Mouse (Mus musculus): ENCODE data around the gene Fam169a. TPM values are rescaled to one million over a fixed set of nuclear protein-coding genes. Genes with fewer than 3 reads are reported as not detected.

Gene Fam169a
- polyA plus RNA-seq, 1 experiment: 20.1 TPM

GRCm38 (mm10) chr13:97175520-97176264, 108.6 kb downstream of the Fam169a start:
- 0 out of 2 replicates have a peak overlapping the region, but pooled peaks have one; percentile 24 for H3K27ac ChIP-seq (ENCODE audit: insufficient read depth, low read length)
- TF ChIP-seq CTCF (IDR thresholded peaks at IDR 0.05; ENCODE audit: extremely low read depth, insufficient read depth, low read length): no peak
- TF ChIP-seq POLR2A (IDR thresholded peaks at IDR 0.05; ENCODE audit: extremely low read depth, insufficient read depth, low read length): no peak
- H3K4me3 ChIP-seq (ENCODE audit: insufficient read depth, low read length): no peak overlapping the region
- H3K4me1 ChIP-seq (ENCODE audit: control insufficient read depth, insufficient read depth, low read length): no peaks in the 10 kb centered on the region; the same call in 1 of the 2 replicates

- H3K4me3 ChIP-seq (ENCODE audit: insufficient read depth, low read length): no peak overlapping the region
- TF ChIP-seq CTCF (IDR thresholded peaks at IDR 0.05; ENCODE audit: extremely low read depth, insufficient read depth, low read length): no peak
- TF ChIP-seq POLR2A (IDR thresholded peaks at IDR 0.05; ENCODE audit: extremely low read depth, insufficient read depth, low read length): no peak
- H3K27ac ChIP-seq (ENCODE audit: insufficient read depth, low read length): peak overlapping the region; percentile 59; the same call in 1 of the 2 replicates
- H3K4me1 ChIP-seq (ENCODE audit: control insufficient read depth, insufficient read depth, low read length): no peaks in the 10 kb centered on the region; the same call in 1 of the 2 replicates
Measured at GRCm38 (mm10) chr13:97176731-97177130, 109.6 kb downstream of the Fam169a start.

DNA sequence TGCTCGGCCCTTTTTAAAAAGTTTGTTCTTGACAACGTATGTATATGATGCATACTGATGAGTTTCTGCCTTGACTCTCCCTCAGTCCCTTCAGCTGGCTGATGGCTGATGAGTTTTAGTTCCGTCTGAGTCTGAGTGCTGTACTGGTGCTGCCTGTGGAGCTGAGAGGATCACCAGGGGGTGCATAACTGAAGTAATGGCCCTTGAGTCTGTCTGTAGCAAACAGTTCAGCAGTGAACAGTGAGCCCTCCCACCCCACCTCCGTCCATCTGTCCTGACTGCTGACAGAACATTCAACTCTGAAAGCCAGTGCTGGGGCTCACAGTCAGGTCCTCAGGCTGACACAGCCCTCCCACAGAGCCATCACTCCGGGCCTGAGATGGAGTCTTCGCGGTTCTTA, 111.9 kb downstream of the Fam169a start:
- H3K4me3 ChIP-seq (ENCODE audit: insufficient read depth, low read length): no peak overlapping the region
- TF ChIP-seq CTCF (IDR thresholded peaks at IDR 0.05; ENCODE audit: extremely low read depth, insufficient read depth, low read length) (no peak), POLR2A (IDR thresholded peaks at IDR 0.05; ENCODE audit: extremely low read depth, insufficient read depth, low read length) (no peak)
- H3K27ac ChIP-seq (ENCODE audit: insufficient read depth, low read length): no peak overlapping the region
- H3K4me1 ChIP-seq (ENCODE audit: control insufficient read depth, insufficient read depth, low read length): no peaks in the 10 kb centered on the region; the same call in 1 of the 2 replicates

GRCm38 (mm10) chr13:97180113-97180828, 113.2 kb downstream of the Fam169a start:
- no peak for TF ChIP-seq CTCF (IDR thresholded peaks at IDR 0.05; ENCODE audit: extremely low read depth, insufficient read depth, low read length)
- no peak for TF ChIP-seq POLR2A (IDR thresholded peaks at IDR 0.05; ENCODE audit: extremely low read depth, insufficient read depth, low read length)
- no peak overlapping the region for H3K4me3 ChIP-seq (ENCODE audit: insufficient read depth, low read length)
- no peaks in the 10 kb centered on the region; the same call in 1 of the 2 replicates for H3K4me1 ChIP-seq (ENCODE audit: control insufficient read depth, insufficient read depth, low read length)
- H3K27ac ChIP-seq (ENCODE audit: insufficient read depth, low read length): no peak overlapping the region

Other genes with a start within 250 kb of the Fam169a start
- 11.6 and 13.1 TPM in 2 replicates for gene Gcnt4, start 142.6 kb upstream of the Fam169a start, polyA plus RNA-seq (2012; rRNA removed)
- not detected in 2 replicates for gene 1700029F12Rik, start 32.9 kb upstream of the Fam169a start, polyA plus RNA-seq (2012; rRNA removed)
- 0.56 and 0.59 TPM in 2 replicates for gene Gm6169, start 32.0 kb downstream of the Fam169a start, polyA plus RNA-seq (2012; rRNA removed)
- gene Gfm2, start 70.7 kb downstream of the Fam169a start, polyA plus RNA-seq (2012; rRNA removed): 33.2 and 37.3 TPM in 2 replicates
- gene Nsa2, start 70.7 kb downstream of the Fam169a start, polyA plus RNA-seq (2012; rRNA removed): 44.3 and 55.4 TPM in 2 replicates
- 160 and 173 TPM in 2 replicates for gene Hexb, start 131.1 kb downstream of the Fam169a start, polyA plus RNA-seq (2012; rRNA removed)
- gene Enc1, start 173.8 kb downstream of the Fam169a start, polyA plus RNA-seq (2012; rRNA removed): 284 and 308 TPM in 2 replicates